Mouse (Mus musculus) gonadal fat pad, adult 2 months (tissue): ENCODE data around the gene Olfr299. TPM values are rescaled to one million over a fixed set of nuclear protein-coding genes. Genes with fewer than 3 reads are reported as not detected.

ENCODE experiments used
- DNase-seq: peaks from one replicate; pipeline ENCODE4 v3.0.0-alpha.2; 2012; ENCODE audit warnings: low read depth
- polyA plus RNA-seq: library from polyadenylated mRNA; depleted of rRNA; stranded (reverse); fragments of >200 nt; gene quantifications from 2 replicates; pipeline ENCODE4 v1.2.3, GENCODE M21; 2012; rRNA removed

The Olfr299 gene
- not detected in 2 replicates for polyA plus RNA-seq

GRCm38 (mm10) chr7:86459621-86460020 lies at the start of gene Olfr299:
Olfr299 (plus strand) TSS chr7:86459921.
- DNase-seq, result no peak

- DNase-seq, result no peak
Measured at GRCm38 (mm10) chr7:86492384-86492783, 32.7 kb downstream of the Olfr299 start, which contains the start of gene Olfr298. Olfr298 (minus strand) TSS chr7:86492484.

Other genes starting within 250 kb of the Olfr299 start
- gene Vmn2r76, start 213.6 kb upstream of the Olfr299 start, polyA plus RNA-seq, result not detected in 2 replicates
- gene Olfr310, start 182.7 kb upstream of the Olfr299 start, polyA plus RNA-seq, result not detected in 2 replicates
- gene Olfr309, start 146.2 kb upstream of the Olfr299 start, polyA plus RNA-seq, result not detected in 2 replicates
- gene Olfr308, start 134.3 kb upstream of the Olfr299 start, polyA plus RNA-seq, result not detected in 2 replicates
- not detected in 2 replicates for gene Olfr307, start 122.3 kb upstream of the Olfr299 start, polyA plus RNA-seq
- gene Olfr305, start 93.0 kb upstream of the Olfr299 start, polyA plus RNA-seq, result not detected in 2 replicates
- not detected in 2 replicates for gene Olfr304, start 73.3 kb upstream of the Olfr299 start, polyA plus RNA-seq
- not detected in 2 replicates for gene Olfr303, start 62.1 kb upstream of the Olfr299 start, polyA plus RNA-seq
- not detected in 2 replicates for gene Olfr301, start 56.1 kb upstream of the Olfr299 start, polyA plus RNA-seq
- not detected in 2 replicates for gene Olfr298, start 32.6 kb downstream of the Olfr299 start, polyA plus RNA-seq
- not detected in 2 replicates for gene Olfr297, start 60.0 kb downstream of the Olfr299 start, polyA plus RNA-seq
- gene Olfr295, start 123.9 kb downstream of the Olfr299 start, polyA plus RNA-seq, result not detected in 2 replicates
- gene Olfr294, start 156.7 kb downstream of the Olfr299 start, polyA plus RNA-seq, result not detected in 2 replicates
- gene Olfr293, start 189.1 kb downstream of the Olfr299 start, polyA plus RNA-seq, result not detected in 2 replicates
- gene Olfr292, start 228.4 kb downstream of the Olfr299 start, polyA plus RNA-seq, result not detected in 2 replicates